Mouse (Mus musculus) brain, adult 2 months (tissue): ENCODE measurements around the gene Cachd1.
A peak's percentile ranks its signal among the peaks of the same experiment; 100 is the strongest.

Experiments used
- DNase-seq: peaks from one replicate; pipeline ENCODE4 v3.0.0; 2011; ENCODE audit warnings: low read depth, low spot score

The Cachd1 gene

DNA sequence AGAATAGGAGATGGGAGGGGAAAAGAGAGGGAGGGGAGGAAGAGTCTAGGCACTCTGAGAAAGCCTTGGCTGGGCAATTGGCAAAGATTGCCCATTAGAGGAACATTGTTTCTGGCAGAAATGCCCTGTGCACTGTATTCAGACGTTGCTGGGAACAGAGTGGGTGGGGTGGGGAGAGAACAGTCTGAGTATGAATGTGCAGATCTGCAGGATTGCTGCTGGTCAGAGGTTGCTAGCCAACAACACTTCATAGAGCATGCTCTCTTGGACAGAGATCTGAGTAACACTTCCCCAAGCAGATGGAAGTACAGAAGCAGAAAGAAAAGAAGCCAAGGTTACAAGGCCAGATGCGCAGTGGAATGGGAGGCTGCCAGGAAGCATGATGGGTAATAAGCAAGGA lies 285.7 kb downstream of the Cachd1 start:
- DNase-seq: no peak

DNA sequence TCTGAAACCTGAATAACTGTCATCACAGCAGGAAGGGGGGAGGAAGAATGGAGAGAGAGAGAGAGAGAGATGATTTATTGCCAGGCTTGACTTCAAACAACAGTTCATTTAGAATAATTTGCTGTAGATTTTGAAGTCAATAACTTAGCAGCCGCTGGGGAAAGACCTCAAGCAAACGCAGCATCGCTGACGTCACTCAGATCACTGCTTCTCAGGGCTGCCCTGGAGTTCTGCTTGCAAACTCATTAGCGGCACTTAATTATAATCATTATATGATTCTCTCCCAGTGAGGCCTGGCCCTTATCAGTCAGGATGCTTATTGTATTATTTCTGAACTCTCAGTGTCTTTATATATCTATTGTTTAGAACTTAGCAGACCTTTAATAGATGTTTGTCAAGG lies 289.9 kb downstream of the Cachd1 start:
- no peak for DNase-seq

DNA sequence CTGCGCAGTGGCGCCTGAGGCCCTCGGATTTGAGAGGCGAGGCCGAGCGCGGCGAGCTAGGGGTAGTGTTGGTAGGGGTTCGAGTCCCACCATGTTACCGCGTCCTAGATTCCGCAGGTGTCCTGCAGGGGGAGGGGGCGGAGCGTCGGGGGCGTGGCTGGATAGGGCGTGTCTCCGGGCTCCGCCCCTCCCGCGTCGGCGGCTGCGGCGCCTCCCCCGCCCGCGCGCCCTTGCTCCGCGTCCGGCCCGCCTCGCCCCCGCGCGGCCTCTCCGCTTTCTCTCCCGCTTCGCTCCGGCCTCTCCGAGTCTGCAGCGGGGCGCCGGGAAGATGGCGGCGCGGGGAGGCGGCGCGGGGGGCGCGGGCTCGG lies 292.3 kb downstream of the Cachd1 start, which contains the start of gene Raver2:
TSS of gene Raver2 (plus strand) at position 198 of the 368 bp plus-strand sequence.
- peak; percentile 61 for DNase-seq

DNA sequence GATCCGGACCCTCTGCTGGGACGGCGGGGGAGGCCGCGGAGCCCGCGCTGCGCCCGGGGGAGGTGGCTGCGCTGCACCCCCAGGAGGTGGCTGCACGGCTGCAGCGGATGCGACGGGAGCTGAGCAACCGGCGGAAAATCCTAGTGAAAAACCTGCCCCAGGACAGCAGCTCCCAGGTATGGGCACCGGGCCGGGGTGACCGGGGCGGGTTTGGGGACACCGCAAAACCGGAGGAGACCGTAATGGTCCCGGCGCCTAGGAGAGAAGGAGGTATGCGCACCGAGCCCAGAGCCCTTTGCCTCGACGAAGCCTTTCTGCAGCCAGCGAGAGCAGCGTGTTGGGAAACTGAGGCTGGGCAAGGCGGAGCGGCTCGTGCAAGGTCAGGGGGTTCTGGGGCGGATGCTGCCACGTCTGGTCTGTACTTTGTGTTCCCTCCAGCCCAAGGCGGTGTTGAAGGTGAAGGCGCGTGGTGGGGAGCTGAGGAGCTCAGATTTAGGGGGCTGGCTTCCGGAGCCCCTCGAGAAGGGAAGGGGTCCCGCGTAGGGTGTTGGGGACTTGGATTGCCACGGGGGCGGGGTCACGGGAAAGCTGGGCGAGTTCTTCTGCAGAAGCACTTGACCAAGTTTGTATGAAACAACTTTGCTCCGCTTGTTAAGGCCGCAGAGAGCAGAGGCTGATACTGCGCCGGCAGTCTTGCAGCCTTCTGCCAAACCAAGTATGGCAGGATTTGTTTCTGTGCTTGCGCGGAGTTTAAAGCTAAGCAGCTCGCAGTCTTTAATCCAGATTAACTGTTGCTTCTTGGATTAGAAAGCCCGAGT lies 292.9 kb downstream of the Cachd1 start:
- peak; percentile 53 for DNase-seq

GRCm38 (mm10) chr4:101071570-101071969 lies 295.1 kb downstream of the Cachd1 start:
- no peak for DNase-seq

GRCm38 (mm10) chr4:101076425-101076824 lies 299.9 kb downstream of the Cachd1 start:
- no peak for DNase-seq
